Mouse (Mus musculus) liver, postnatal 0 days (tissue): ENCODE measurements around the gene Tarbp2.

Experiments
- CTCF ChIP-seq: sonication (generic); IDR thresholded peaks from 2 replicates; pipeline ENCODE4 v1.5.1; 2016; ENCODE audit warnings: antibody characterized with exemption, low read depth
- EP300 ChIP-seq: IDR thresholded peaks from 2 replicates; pipeline ENCODE4 v1.6.1; 2016; ENCODE audit warnings: antibody characterized with exemption, low read depth, mild to moderate bottlenecking

DNA sequence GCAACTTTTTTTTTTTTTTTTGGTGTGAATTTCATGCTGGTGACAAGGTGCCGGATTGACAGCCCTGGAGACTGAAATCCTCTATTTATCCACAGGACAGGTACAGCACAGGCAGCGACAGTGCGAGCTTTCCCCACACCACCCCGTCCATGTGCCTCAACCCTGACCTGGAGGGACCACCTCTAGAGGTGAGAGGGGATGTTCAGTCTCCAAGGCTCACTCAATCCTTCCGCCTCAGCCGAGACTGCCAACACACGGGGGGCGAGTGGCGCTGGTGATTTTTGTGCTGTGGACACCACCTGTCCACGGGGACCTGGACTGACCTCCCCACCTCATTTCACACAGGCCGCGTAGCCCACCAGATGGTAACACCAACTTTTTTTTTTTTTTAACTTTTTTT, 32.1 kb upstream of the Tarbp2 start:
- TF ChIP-seq CTCF (no peak), EP300 (no peak)
